Mouse (Mus musculus): ENCODE results near the gene Amdhd1. TPM values are rescaled to one million over a fixed set of nuclear protein-coding genes. Genes with fewer than 3 reads are reported as not detected.

The Amdhd1 gene
- polyA plus RNA-seq, 1 experiment: 0.14 TPM

DNA sequence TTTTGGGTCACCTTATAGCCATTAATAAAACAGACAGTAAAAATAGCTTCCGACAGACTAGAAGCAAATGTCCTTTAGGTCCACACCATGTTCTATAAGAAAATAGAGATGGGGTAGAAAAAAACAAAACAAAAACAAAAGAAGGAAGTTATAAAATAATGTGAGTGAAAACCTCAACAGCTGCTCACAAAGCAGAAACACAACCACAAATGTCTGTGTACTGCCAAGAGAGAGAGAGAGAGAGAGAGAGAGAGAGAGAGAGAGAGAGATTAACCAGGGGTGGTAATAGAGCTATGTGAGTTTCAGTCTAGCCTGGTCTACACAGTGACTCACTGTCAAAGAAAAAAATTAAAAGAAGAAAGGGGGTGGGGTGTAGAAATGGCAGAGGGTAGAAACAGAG lies 1.8 kb upstream of the Amdhd1 start:
- TF ChIP-seq MYOD1 (IDR thresholded peaks at IDR 0.05; ENCODE audit: control insufficient read depth in 1 of 3, insufficient read length in 2 of 3, low read depth in 2 of 3) (no peak), E2F4 (IDR thresholded peaks at IDR 0.05; ENCODE audit: insufficient read depth) (no peak), POLR2AphosphoS2 (IDR thresholded peaks at IDR 0.05; ENCODE audit: insufficient read length, low read depth) (no peak), TCF12 (IDR thresholded peaks at IDR 0.05; ENCODE audit: insufficient read depth, poor library complexity, severe bottlenecking) (peak; percentile 24), POLR2A (IDR thresholded peaks at IDR 0.05; ENCODE audit: insufficient read length, low read depth) (no peak)
- no peak overlapping the region for H3ac ChIP-seq (ENCODE audit: control insufficient read depth, insufficient read length)
- no peak overlapping the region for H3K4me3 ChIP-seq
- H3K79me2 ChIP-seq (ENCODE audit: control insufficient read depth, insufficient read depth): no peaks in the 10 kb centered on the region
- no peaks in the 10 kb centered on the region for H3K27me3 ChIP-seq (ENCODE audit: control insufficient read depth, insufficient read depth, insufficient read length)
- H3K36me3 ChIP-seq (ENCODE audit: control insufficient read depth, insufficient read depth): no peaks in the 10 kb centered on the region
- no peak overlapping the region for H3K4me2 ChIP-seq (ENCODE audit: low read depth)

DNA sequence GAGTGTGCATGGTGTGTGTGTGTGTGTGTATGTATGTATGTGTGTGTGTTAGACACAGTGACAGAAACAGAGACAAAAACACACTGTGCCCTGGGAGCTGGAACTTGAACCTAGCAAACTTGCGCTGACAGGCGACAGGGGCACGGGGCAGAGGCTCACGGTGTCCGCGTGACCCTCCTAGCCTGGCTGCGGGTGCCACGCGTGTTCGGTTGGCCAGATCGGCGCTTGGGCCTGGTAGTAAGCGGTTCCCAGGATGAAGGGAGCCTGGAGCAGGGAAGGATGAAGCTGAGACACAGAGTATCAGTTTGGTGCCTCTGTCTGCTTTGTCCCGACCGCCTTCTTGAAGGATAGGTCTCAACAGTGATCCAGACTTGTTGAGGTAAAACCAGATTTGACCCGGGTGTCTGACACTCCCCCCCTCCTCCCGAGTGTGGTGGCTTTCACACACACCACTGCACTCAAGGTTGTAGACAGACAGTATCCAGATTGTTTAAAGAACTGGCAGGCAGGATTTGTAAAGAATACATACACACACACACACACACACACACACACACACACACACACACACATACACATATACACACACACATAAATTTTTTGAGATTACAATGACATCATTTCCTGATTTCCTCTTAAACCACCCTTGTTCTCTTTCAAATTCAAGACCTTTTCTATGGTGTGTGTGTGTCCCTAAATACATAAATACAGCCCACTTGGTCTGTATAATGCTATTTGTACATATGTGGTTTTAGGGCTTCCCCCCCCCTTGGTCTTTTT lies 788 bp upstream of the Amdhd1 start, which contains the start of gene Ccdc38:
Ccdc38 (plus strand) TSS at position 202 of the 780 bp plus-strand sequence.
- Histone ChIP-seq H3K36me3 (ENCODE audit: control insufficient read depth, insufficient read depth) (no peaks in the 10 kb centered on the region), H3ac (ENCODE audit: control insufficient read depth, insufficient read length) (no peak within 1 kb of the TSS), H3K79me2 (ENCODE audit: control insufficient read depth, insufficient read depth) (no peaks in the 10 kb centered on the region), H3K27me3 (ENCODE audit: control insufficient read depth, insufficient read depth, insufficient read length) (no peaks in the 10 kb centered on the region), H3K4me3 (peak within 1 kb of the TSS; percentile 21), H3K4me2 (ENCODE audit: low read depth) (peak within 1 kb of the TSS; percentile 80)
- TF ChIP-seq TCF3 (IDR thresholded peaks at IDR 0.05; ENCODE audit: insufficient read length, low read depth) (no peak), CEBPB (IDR thresholded peaks at IDR 0.05; ENCODE audit: insufficient read depth, poor library complexity, severe bottlenecking) (no peak), POLR2AphosphoS2 (IDR thresholded peaks at IDR 0.05; ENCODE audit: insufficient read length, low read depth) (no peak), E2F4 (IDR thresholded peaks at IDR 0.05; ENCODE audit: insufficient read depth) (no peak), POLR2A (IDR thresholded peaks at IDR 0.05; ENCODE audit: insufficient read length, low read depth) (no peak)

DNA sequence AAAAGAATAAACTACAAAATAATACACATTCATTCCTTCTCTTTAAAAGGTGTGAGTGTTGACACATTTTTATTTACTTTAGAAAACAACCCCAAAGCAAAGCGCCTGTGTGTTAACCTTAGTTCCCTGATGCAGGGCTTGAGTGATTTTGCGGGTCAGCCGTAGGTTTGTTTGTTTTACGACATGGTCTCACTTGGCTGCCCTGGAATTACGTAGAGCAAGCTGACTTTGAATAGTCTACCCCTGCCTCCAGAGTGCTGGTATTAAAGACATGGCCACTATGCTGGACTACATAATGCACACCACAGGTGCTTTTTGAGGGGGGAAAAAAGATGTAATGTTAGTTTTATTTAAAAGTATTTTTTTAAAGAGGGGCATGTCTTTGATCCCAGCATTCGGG lies 1.0 kb downstream of the Amdhd1 start:
- H3ac ChIP-seq (ENCODE audit: control insufficient read depth, insufficient read length): no peak overlapping the region
- no peaks in the 10 kb centered on the region for H3K36me3 ChIP-seq (ENCODE audit: control insufficient read depth, insufficient read depth)
- H3K4me2 ChIP-seq (ENCODE audit: low read depth): no peak overlapping the region
- H3K27me3 ChIP-seq (ENCODE audit: control insufficient read depth, insufficient read depth, insufficient read length): no peaks in the 10 kb centered on the region
- no peak overlapping the region for H3K4me3 ChIP-seq
- H3K79me2 ChIP-seq (ENCODE audit: control insufficient read depth, insufficient read depth): no peaks in the 10 kb centered on the region
- no peak for TF ChIP-seq MYOG (IDR thresholded peaks at IDR 0.05; ENCODE audit: control insufficient read depth in 1 of 3, insufficient read depth in 1 of 3, insufficient read length in 2 of 3, low read depth in 2 of 3)
- no peak for TF ChIP-seq MYOD1 (IDR thresholded peaks at IDR 0.05; ENCODE audit: control insufficient read depth in 1 of 3, insufficient read length in 2 of 3, low read depth in 2 of 3)
- no peak for TF ChIP-seq MAX (IDR thresholded peaks at IDR 0.05; ENCODE audit: low read depth)
- TF ChIP-seq REST (IDR thresholded peaks at IDR 0.05; ENCODE audit: insufficient read depth, insufficient read length): no peak
- no peak for TF ChIP-seq POLR2A (IDR thresholded peaks at IDR 0.05; ENCODE audit: insufficient read length, low read depth)
- no peak for TF ChIP-seq TCF12 (IDR thresholded peaks at IDR 0.05; ENCODE audit: insufficient read depth, poor library complexity, severe bottlenecking)
- no peak for TF ChIP-seq SRF (IDR thresholded peaks at IDR 0.05; ENCODE audit: control insufficient read depth, insufficient read length, low read depth)
- TF ChIP-seq POLR2AphosphoS2 (IDR thresholded peaks at IDR 0.05; ENCODE audit: insufficient read length, low read depth): no peak
- TF ChIP-seq USF1 (IDR thresholded peaks at IDR 0.05; ENCODE audit: low read depth): no peak
- no peak for TF ChIP-seq E2F4 (IDR thresholded peaks at IDR 0.05; ENCODE audit: insufficient read depth)
- TF ChIP-seq CEBPB (IDR thresholded peaks at IDR 0.05; ENCODE audit: insufficient read depth, poor library complexity, severe bottlenecking): no peak
- no peak for TF ChIP-seq TCF3 (IDR thresholded peaks at IDR 0.05; ENCODE audit: insufficient read length, low read depth)

DNA sequence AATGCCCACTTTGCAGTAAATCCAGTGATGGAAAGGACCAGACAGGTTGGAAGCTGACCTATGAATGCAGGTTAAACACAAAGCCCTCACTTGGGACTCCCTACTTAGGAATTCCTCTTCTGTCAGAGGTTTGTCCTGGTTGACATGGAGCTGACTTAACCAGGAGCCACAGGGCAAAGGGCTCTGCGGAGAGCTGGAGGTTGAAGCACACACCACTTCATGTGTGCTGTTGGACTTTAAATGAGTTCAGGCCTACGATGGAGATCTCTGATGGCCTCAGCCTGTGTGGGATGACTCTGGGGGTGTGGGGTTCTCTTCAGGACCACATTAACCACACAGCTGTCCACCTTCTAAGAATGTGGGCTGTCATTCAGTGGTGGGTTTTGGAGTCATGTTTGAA lies 1.5 kb downstream of the Amdhd1 start:
- Histone ChIP-seq H3K4me3 (no peak overlapping the region), H3K4me2 (ENCODE audit: low read depth) (no peak overlapping the region), H3K27me3 (ENCODE audit: control insufficient read depth, insufficient read depth, insufficient read length) (no peaks in the 10 kb centered on the region), H3K36me3 (ENCODE audit: control insufficient read depth, insufficient read depth) (no peaks in the 10 kb centered on the region), H3ac (ENCODE audit: control insufficient read depth, insufficient read length) (no peak overlapping the region), H3K79me2 (ENCODE audit: control insufficient read depth, insufficient read depth) (no peaks in the 10 kb centered on the region)
- TF ChIP-seq E2F4 (IDR thresholded peaks at IDR 0.05; ENCODE audit: insufficient read depth) (no peak), REST (IDR thresholded peaks at IDR 0.05; ENCODE audit: insufficient read depth, insufficient read length) (no peak), MYOD1 (IDR thresholded peaks at IDR 0.05; ENCODE audit: control insufficient read depth in 1 of 3, insufficient read length in 2 of 3, low read depth in 2 of 3) (no peak), MAX (IDR thresholded peaks at IDR 0.05; ENCODE audit: low read depth) (no peak), TCF3 (IDR thresholded peaks at IDR 0.05; ENCODE audit: insufficient read length, low read depth) (no peak), MYOG (IDR thresholded peaks at IDR 0.05; ENCODE audit: control insufficient read depth in 1 of 3, insufficient read depth in 1 of 3, insufficient read length in 2 of 3, low read depth in 2 of 3) (no peak)

DNA sequence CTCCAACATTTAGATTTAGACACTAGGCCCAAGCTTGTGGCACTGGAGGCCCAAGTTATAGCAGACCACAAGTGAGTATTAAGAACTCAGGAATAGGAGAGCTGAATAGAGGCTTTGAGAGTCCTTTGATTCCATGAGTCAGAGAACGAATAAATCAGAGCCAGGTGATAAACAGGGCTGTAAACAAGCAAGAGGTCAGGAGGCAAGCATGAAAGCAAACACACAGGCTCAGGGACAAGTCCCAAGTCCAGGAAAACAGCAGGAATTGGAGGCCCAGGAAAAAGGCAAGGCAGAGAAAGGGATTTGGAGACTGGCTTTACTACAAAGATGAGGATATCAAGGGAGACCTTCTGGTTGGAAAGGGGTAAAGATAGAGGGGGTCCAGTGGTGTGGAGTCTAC lies 14.5 kb downstream of the Amdhd1 start:
- H3K4me3 ChIP-seq: no peak overlapping the region
- no peak overlapping the region for H3ac ChIP-seq (ENCODE audit: control insufficient read depth, insufficient read length)
- no peaks in the 10 kb centered on the region for H3K79me2 ChIP-seq (ENCODE audit: control insufficient read depth, insufficient read depth)
- H3K27me3 ChIP-seq (ENCODE audit: control insufficient read depth, insufficient read depth, insufficient read length): no peaks in the 10 kb centered on the region
- no peak overlapping the region for H3K4me2 ChIP-seq (ENCODE audit: low read depth)
- no peak for TF ChIP-seq REST (IDR thresholded peaks at IDR 0.05; ENCODE audit: insufficient read depth, insufficient read length)
- no peak for TF ChIP-seq MYOD1 (IDR thresholded peaks at IDR 0.05; ENCODE audit: control insufficient read depth in 1 of 3, insufficient read length in 2 of 3, low read depth in 2 of 3)
- no peak for TF ChIP-seq POLR2A (IDR thresholded peaks at IDR 0.05; ENCODE audit: insufficient read length, low read depth)
- TF ChIP-seq MYOG (IDR thresholded peaks at IDR 0.05; ENCODE audit: control insufficient read depth in 1 of 3, insufficient read depth in 1 of 3, insufficient read length in 2 of 3, low read depth in 2 of 3): no peak
- TF ChIP-seq USF1 (IDR thresholded peaks at IDR 0.05; ENCODE audit: low read depth): no peak
- no peak for TF ChIP-seq MAX (IDR thresholded peaks at IDR 0.05; ENCODE audit: low read depth)
- TF ChIP-seq CEBPB (IDR thresholded peaks at IDR 0.05; ENCODE audit: insufficient read depth, poor library complexity, severe bottlenecking): no peak
- no peak for TF ChIP-seq POLR2AphosphoS2 (IDR thresholded peaks at IDR 0.05; ENCODE audit: insufficient read length, low read depth)
- TF ChIP-seq TCF12 (IDR thresholded peaks at IDR 0.05; ENCODE audit: insufficient read depth, poor library complexity, severe bottlenecking): no peak
- no peak for TF ChIP-seq E2F4 (IDR thresholded peaks at IDR 0.05; ENCODE audit: insufficient read depth)
- TF ChIP-seq SRF (IDR thresholded peaks at IDR 0.05; ENCODE audit: control insufficient read depth, insufficient read length, low read depth): no peak
- TF ChIP-seq TCF3 (IDR thresholded peaks at IDR 0.05; ENCODE audit: insufficient read length, low read depth): no peak
- H3K36me3 ChIP-seq (ENCODE audit: control insufficient read depth, insufficient read depth): no peaks in the 10 kb centered on the region
